ENCODE assay signal across 25 mouse cellular contexts in the genomic region with DNA sequence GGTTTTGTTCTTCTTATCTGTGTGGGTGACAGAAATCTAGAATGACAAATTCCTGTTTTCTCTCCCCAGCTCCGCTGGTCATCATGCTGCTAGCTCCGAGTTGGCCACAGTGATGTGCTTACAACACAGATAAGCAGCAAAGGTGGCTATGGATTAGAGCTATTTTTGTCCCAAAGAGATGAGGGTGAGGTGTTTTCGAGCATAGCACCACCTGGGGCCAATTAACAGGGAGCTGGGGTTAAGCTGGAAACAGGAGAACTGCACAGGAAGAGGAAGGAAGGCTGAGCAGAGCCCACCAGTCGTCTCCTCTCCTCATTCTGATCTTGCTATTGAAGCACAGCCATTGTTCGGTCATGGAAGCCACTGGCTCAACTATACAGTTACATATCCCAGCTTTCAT.
DNase-seq lines count a peak whose midpoint lies in the region; ATAC-seq and TF ChIP-seq lines count a peak whose summit lies in the region.
"Had no signal": no experiment of that assay in that cellular context is flagged by ENCODE, and none has a peak within 500 bp of the region (broad histone marks: within the 10 kb centered on the region; RNA-seq: fewer than 3 reads in every experiment).

No protein-coding gene starts in this region.

- H3K36me3 ChIP-seq in forebrain, embryonic 12.5 days (replicated peaks) = no peaks in the 10 kb centered on the region
- no peaks in the 10 kb centered on the region for H3K36me3 ChIP-seq in forebrain, embryonic 15.5 days
- H3K36me3 ChIP-seq in hindbrain, embryonic 11.5 days (ENCODE audit: control insufficient read depth, insufficient read depth, low read length) = no peaks in the 10 kb centered on the region
- H3K36me3 ChIP-seq in hindbrain, embryonic 16.5 days (ENCODE audit: control insufficient read depth, insufficient read depth, low read length) = no peaks in the 10 kb centered on the region
- no peaks in the 10 kb centered on the region for H3K36me3 ChIP-seq in ES-E14 (ENCODE audit: control insufficient read depth, insufficient read depth, low read length, poor library complexity, severe bottlenecking)
- H3K36me3 ChIP-seq in midbrain, embryonic 13.5 days = no peaks in the 10 kb centered on the region
- no peaks in the 10 kb centered on the region for H3K36me3 ChIP-seq in kidney, embryonic 14.5 days (ENCODE audit: control insufficient read depth, insufficient read depth, low read length)
- H3K36me3 ChIP-seq: heart, embryonic 13.5 days; liver, embryonic 15.5 days; lung, embryonic 15.5 days; neural tube, embryonic 12.5 days had no signal

- peaks cover 28% of the 10 kb centered on the region for H3K4me1 ChIP-seq in forebrain, embryonic 12.5 days
- H3K4me1 ChIP-seq in forebrain, embryonic 15.5 days = peaks cover 19% of the 10 kb centered on the region
- peaks cover 4% of the 10 kb centered on the region for H3K4me1 ChIP-seq in hindbrain, embryonic 11.5 days (replicated peaks; ENCODE audit: control insufficient read depth, insufficient read depth, low read length)
- H3K4me1 ChIP-seq in hindbrain, embryonic 16.5 days (ENCODE audit: control insufficient read depth, insufficient read depth, low read depth, low read length) = peaks cover 12% of the 10 kb centered on the region
- peaks cover 7 to 13% of the 10 kb centered on the region in 2 experiments for H3K4me1 ChIP-seq in ES-E14 (ENCODE audit: control insufficient read depth in 2 of 2, insufficient read depth in 2 of 2, low read length in 2 of 2, poor library complexity in 1 of 2)
- H3K4me1 ChIP-seq in midbrain, embryonic 13.5 days (replicated peaks) = peaks cover 29% of the 10 kb centered on the region
- no peaks in the 10 kb centered on the region for H3K4me1 ChIP-seq in kidney, embryonic 14.5 days (ENCODE audit: control insufficient read depth, insufficient read depth, low read length)
- H3K4me1 ChIP-seq: liver, embryonic 15.5 days; megakaryocyte, embryonic 14.5 days had no signal

- no peak for TF ChIP-seq CTCF in layer of hippocampus, adult 2 months (conservative IDR thresholded peaks at IDR 0.05)

- in situ Hi-C loops in ES-E14 (cut with MboI; ENCODE audit: low sequenced_read_pairs in 2 of 2, unreplicated experiment in 2 of 2) = no loop called here

- H3K9ac ChIP-seq in forebrain, embryonic 12.5 days = no peak overlapping the region
- no peak overlapping the region for H3K9ac ChIP-seq in forebrain, embryonic 15.5 days (replicated peaks)
- H3K9ac ChIP-seq in hindbrain, embryonic 11.5 days (ENCODE audit: low read depth, low read length) = no peak overlapping the region
- H3K9ac ChIP-seq in hindbrain, embryonic 16.5 days (ENCODE audit: low read depth, low read length) = no peak overlapping the region
- H3K9ac ChIP-seq in ES-E14 (ENCODE audit: insufficient read depth, low read depth, low read length, poor library complexity, severe bottlenecking) = no peak overlapping the region
- H3K9ac ChIP-seq in midbrain, embryonic 13.5 days (replicated peaks) = no peak overlapping the region
- no peak overlapping the region for H3K9ac ChIP-seq in kidney, embryonic 14.5 days (ENCODE audit: low read depth, low read length)
- H3K9ac ChIP-seq: heart, embryonic 13.5 days; liver, embryonic 15.5 days; lung, embryonic 15.5 days; neural tube, embryonic 12.5 days had no signal

- H3K4me3 ChIP-seq in forebrain, embryonic 12.5 days (replicated peaks) = no peak overlapping the region
- no peak overlapping the region for H3K4me3 ChIP-seq in forebrain, embryonic 15.5 days
- no peak overlapping the region for H3K4me3 ChIP-seq in hindbrain, embryonic 11.5 days (ENCODE audit: low read depth, low read length)
- no peak overlapping the region for H3K4me3 ChIP-seq in hindbrain, embryonic 16.5 days (ENCODE audit: low read length)
- no peak overlapping the region for H3K4me3 ChIP-seq in ES-E14 (ENCODE audit: insufficient read depth in 1 of 2, low read depth in 1 of 2, low read length in 2 of 2, poor library complexity in 1 of 2, severe bottlenecking in 1 of 2)
- no peak overlapping the region for H3K4me3 ChIP-seq in midbrain, embryonic 13.5 days (replicated peaks)
- H3K4me3 ChIP-seq in kidney, embryonic 14.5 days (ENCODE audit: low read length) = no peak overlapping the region
- H3K4me3 ChIP-seq in layer of hippocampus, adult 2 months = no peak overlapping the region
- H3K4me3 ChIP-seq: heart, embryonic 13.5 days; liver, embryonic 15.5 days; lung, embryonic 15.5 days; megakaryocyte, embryonic 14.5 days; neural tube, embryonic 12.5 days had no signal

- peak overlapping the region; percentile 54 for H3K27ac ChIP-seq in forebrain, embryonic 12.5 days
- no peak overlapping the region; the same call in 1 of the 2 replicates for H3K27ac ChIP-seq in forebrain, embryonic 15.5 days (replicated peaks)
- H3K27ac ChIP-seq in hindbrain, embryonic 11.5 days (ENCODE audit: low read depth, low read length) = no peak overlapping the region
- H3K27ac ChIP-seq in hindbrain, embryonic 16.5 days (ENCODE audit: low read depth, low read length) = no peak overlapping the region
- H3K27ac ChIP-seq in ES-E14 (ENCODE audit: insufficient read depth, low read depth, low read length, poor library complexity, severe bottlenecking) = peak overlapping the region; percentile 11; the same call in 1 of the 2 replicates
- peak overlapping the region; percentile 77; the same call in 1 of the 2 replicates for H3K27ac ChIP-seq in midbrain, embryonic 13.5 days
- H3K27ac ChIP-seq in kidney, embryonic 14.5 days (ENCODE audit: low read depth, low read length) = no peak overlapping the region
- no peak overlapping the region for H3K27ac ChIP-seq in layer of hippocampus, adult 2 months
- H3K27ac ChIP-seq: liver, embryonic 15.5 days; lung, embryonic 15.5 days; neural tube, embryonic 12.5 days had no signal

- 41% methylated on average over 5 of the region's 5 CpGs for WGBS in forebrain, embryonic 12.5 days
- 39% methylated on average over 5 of the region's 5 CpGs for WGBS in forebrain, embryonic 15.5 days
- WGBS in hindbrain, embryonic 11.5 days = 52% methylated on average over 5 of the region's 5 CpGs
- 37% methylated on average over 5 of the region's 5 CpGs for WGBS in hindbrain, embryonic 16.5 days
- 42% methylated on average over 5 of the region's 5 CpGs for WGBS in midbrain, embryonic 13.5 days
- 47% methylated on average over 5 of the region's 5 CpGs for WGBS in kidney, embryonic 14.5 days

- no peak overlapping the region for H3K4me2 ChIP-seq in forebrain, embryonic 12.5 days
- no peak overlapping the region for H3K4me2 ChIP-seq in forebrain, embryonic 15.5 days (replicated peaks)
- H3K4me2 ChIP-seq in hindbrain, embryonic 11.5 days (replicated peaks; ENCODE audit: low read depth, low read length) = no peak overlapping the region
- no peak overlapping the region for H3K4me2 ChIP-seq in hindbrain, embryonic 16.5 days (ENCODE audit: low read length)
- H3K4me2 ChIP-seq in midbrain, embryonic 13.5 days (replicated peaks) = no peak overlapping the region
- H3K4me2 ChIP-seq in kidney, embryonic 14.5 days (replicated peaks; ENCODE audit: low read depth, low read length) = no peak overlapping the region
- H3K4me2 ChIP-seq: heart, embryonic 13.5 days; liver, embryonic 15.5 days; lung, embryonic 15.5 days had no signal

- ATAC-seq in forebrain, embryonic 12.5 days (ENCODE audit: low FRiP score) = no peak
- ATAC-seq in forebrain, embryonic 15.5 days (replicated peaks) = no peak
- 0 out of 2 replicates have a peak, but pooled peaks have one; percentile 8 for ATAC-seq in hindbrain, embryonic 11.5 days (ENCODE audit: low FRiP score)
- no peak for ATAC-seq in hindbrain, embryonic 16.5 days
- no peak for ATAC-seq in midbrain, embryonic 13.5 days
- ATAC-seq in kidney, embryonic 14.5 days (ENCODE audit: low FRiP score, low TSS enrichment) = no peak
- ATAC-seq: activated CD4-positive, CD25-positive, alpha-beta regulatory T cell, adult 4 months; inflammation-experienced regulatory T-cells, adult 6 months had no signal

- H3K27me3 ChIP-seq in forebrain, embryonic 12.5 days = peaks cover 3% of the 10 kb centered on the region; the same call in 1 of the 2 replicates
- H3K27me3 ChIP-seq in forebrain, embryonic 15.5 days = no peaks in the 10 kb centered on the region
- H3K27me3 ChIP-seq in hindbrain, embryonic 11.5 days (ENCODE audit: control insufficient read depth, insufficient read depth, low read length) = no peaks in the 10 kb centered on the region
- no peaks in the 10 kb centered on the region for H3K27me3 ChIP-seq in hindbrain, embryonic 16.5 days (replicated peaks; ENCODE audit: control insufficient read depth, insufficient read depth, low read length)
- no peaks in the 10 kb centered on the region for H3K27me3 ChIP-seq in midbrain, embryonic 13.5 days
- H3K27me3 ChIP-seq in kidney, embryonic 14.5 days (ENCODE audit: control insufficient read depth, insufficient read depth, low read length) = no peaks in the 10 kb centered on the region
- H3K27me3 ChIP-seq: heart, embryonic 13.5 days; liver, embryonic 15.5 days; lung, embryonic 15.5 days; neural tube, embryonic 12.5 days had no signal

- no peak for DNase-seq in hindbrain, embryonic 11.5 days (ENCODE audit: low spot score)
- DNase-seq in ES-E14 (ENCODE audit: low read depth, low spot score) = no peak
- DNase-seq in layer of hippocampus, adult 2 months (ENCODE audit: low spot score in 2 of 2) = no peak
- DNase-seq: adrenal gland, adult 8-10 months; cerebellum, postnatal 25 days; heart, postnatal 14 days; kidney, adult 2 months; kidney, postnatal 10 days; left cerebral cortex, postnatal 4 days; liver; lung, postnatal 36 days; right cerebral cortex, postnatal 25 days; spleen, adult 18-20 months had no signal

- no peaks in the 10 kb centered on the region for H3K9me3 ChIP-seq in forebrain, embryonic 12.5 days
- H3K9me3 ChIP-seq in forebrain, embryonic 15.5 days = no peaks in the 10 kb centered on the region
- H3K9me3 ChIP-seq in hindbrain, embryonic 11.5 days (ENCODE audit: control insufficient read depth, low read length) = no peaks in the 10 kb centered on the region
- H3K9me3 ChIP-seq in hindbrain, embryonic 16.5 days (ENCODE audit: control insufficient read depth, low read length) = peaks cover 2% of the 10 kb centered on the region; the same call in 1 of the 2 replicates
- H3K9me3 ChIP-seq in ES-E14 (ENCODE audit: control insufficient read depth, insufficient read depth, low read depth, low read length) = no peaks in the 10 kb centered on the region
- H3K9me3 ChIP-seq in midbrain, embryonic 13.5 days = peaks cover 3% of the 10 kb centered on the region
- peaks cover 2% of the 10 kb centered on the region; the same call in 1 of the 2 replicates for H3K9me3 ChIP-seq in kidney, embryonic 14.5 days (ENCODE audit: control insufficient read depth, low read length)
- H3K9me3 ChIP-seq: liver, embryonic 15.5 days; lung, embryonic 15.5 days had no signal

TF ChIP-seq in ES-E14, 5 proteins besides CTCF, POLR2A, EP300 and RAD21:
- TF ChIP-seq CHD2 (IDR thresholded peaks at IDR 0.05; ENCODE audit: low read depth, low read length) = no peak
- TF ChIP-seq HCFC1 (IDR thresholded peaks at IDR 0.05; ENCODE audit: borderline replicate concordance, insufficient read depth, low read length) = no peak
- TF ChIP-seq ZNF384 (IDR thresholded peaks at IDR 0.05; ENCODE audit: low read depth, low read length) = no peak
- TF ChIP-seq ZC3H11A (IDR thresholded peaks at IDR 0.05; ENCODE audit: borderline replicate concordance, low read depth, low read length) = no peak
- no peak for TF ChIP-seq MAFK (IDR thresholded peaks at IDR 0.05; ENCODE audit: insufficient read depth, low read depth, low read length)

Comparison
In these comparisons a context has a peak if more than half of its experiments do, and no peak if none do; other contexts are left out.
1. H3K27ac ChIP-seq: peak in forebrain, embryonic 12.5 days (single experiment), ES-E14 (single experiment) and midbrain, embryonic 13.5 days (single experiment); none in forebrain, embryonic 15.5 days (single experiment), hindbrain, embryonic 11.5 days (single experiment), hindbrain, embryonic 16.5 days (single experiment), kidney, embryonic 14.5 days (single experiment) and layer of hippocampus, adult 2 months (single experiment).